Mouse (Mus musculus) G1E (cell line): ENCODE measurements around the gene Gba2.

Source experiments
- CTCF ChIP-seq: IDR thresholded peaks from 2 replicates; pipeline ENCODE4 v1.5.1; 2012; ENCODE audit warnings: low read depth, low read length, inconsistent platforms, mixed read lengths
- GATA1 ChIP-seq: IDR thresholded peaks from 2 replicates; pipeline ENCODE4 v1.6.1; 2012; ENCODE audit warnings: borderline replicate concordance, low read length, inconsistent platforms, mixed read lengths
- GATA2 ChIP-seq: IDR thresholded peaks from 2 replicates; pipeline ENCODE4 v1.6.1; 2012; ENCODE audit warnings: low read depth, low read length, inconsistent platforms, borderline replicate concordance
- POLR2AphosphoS5 ChIP-seq: IDR thresholded peaks from 2 replicates; pipeline ENCODE4 v1.6.1; 2012; ENCODE audit warnings: low read depth, low read length, inconsistent platforms; ENCODE audit not compliant: insufficient replicate concordance
- TAL1 ChIP-seq: conservative IDR thresholded peaks from 2 replicates; pipeline ENCODE4 v1.6.1; 2012; ENCODE audit warnings: low read depth, low read length, inconsistent platforms, mixed read lengths

GRCm38 (mm10) chr4:43577237-43577881 lies 1.3 kb downstream of the Gba2 start:
- no peak for TF ChIP-seq CTCF
- TF ChIP-seq GATA1 = no peak
- no peak for TF ChIP-seq POLR2AphosphoS5
- no peak for TF ChIP-seq TAL1
- TF ChIP-seq GATA2 = no peak
